Mouse (Mus musculus) right cerebral cortex, postnatal 4 days (tissue): Measurements from ENCODE around the gene Esr1.
"Not testable (repeated sequence)": the region's sequence is repeated elsewhere in the genome, so short reads cannot be mapped to it uniquely, and the experiment has no call there.

Experiments
- DNase-seq: peaks from one replicate; pipeline ENCODE4 v3.0.0-alpha.2; 2022

The Esr1 gene

GRCm38 (mm10) chr10:4709915-4710314, 98.5 kb downstream of the Esr1 start:
- DNase-seq: peak; percentile 44

GRCm38 (mm10) chr10:4711434-4711833, 100.0 kb downstream of the Esr1 start:
- DNase-seq: no peak

GRCm38 (mm10) chr10:4712061-4712908, 100.9 kb downstream of the Esr1 start:
- DNase-seq: peak; percentile 22

DNA sequence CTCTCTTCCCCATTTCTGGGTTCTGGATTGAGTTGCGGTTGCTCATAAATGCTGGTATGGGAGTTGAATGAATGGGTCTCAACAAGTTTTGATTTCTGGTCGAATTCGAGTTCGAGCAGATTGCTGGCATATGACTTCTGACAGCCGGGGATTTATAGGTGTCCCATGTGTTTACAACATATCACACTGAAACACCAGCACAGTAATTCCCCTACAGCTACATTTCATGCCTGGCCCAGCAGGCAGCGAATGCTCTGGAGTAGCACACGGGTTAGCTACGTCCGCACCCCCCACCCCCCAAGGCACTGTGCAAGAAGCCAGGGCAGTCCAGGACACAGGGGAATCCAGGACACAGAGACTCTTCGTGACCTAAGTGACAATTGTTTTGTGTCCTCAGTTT, 102.0 kb downstream of the Esr1 start:
- no peak for DNase-seq

- DNase-seq: no peak
Observed at GRCm38 (mm10) chr10:4724851-4725250, 113.5 kb downstream of the Esr1 start.

DNA sequence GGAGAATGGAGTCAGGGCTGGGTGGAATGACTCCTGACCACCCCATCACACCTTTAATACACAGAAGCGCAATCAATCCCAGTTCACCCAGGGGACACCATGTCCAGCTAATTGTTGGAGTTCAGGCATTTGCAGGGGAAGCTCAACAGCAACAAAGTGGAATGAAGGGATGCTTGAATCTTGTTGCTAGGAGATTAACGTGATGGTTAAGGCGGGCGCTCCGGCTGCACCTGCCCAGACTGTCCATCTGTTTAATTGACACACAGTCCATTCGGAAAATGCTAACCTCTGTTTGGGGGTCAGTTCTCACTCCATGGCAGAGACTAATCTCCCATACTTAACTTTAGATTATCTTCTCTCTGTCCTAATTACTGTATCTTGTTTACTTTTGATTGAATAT, 114.7 kb downstream of the Esr1 start:
- DNase-seq: no peak

DNA sequence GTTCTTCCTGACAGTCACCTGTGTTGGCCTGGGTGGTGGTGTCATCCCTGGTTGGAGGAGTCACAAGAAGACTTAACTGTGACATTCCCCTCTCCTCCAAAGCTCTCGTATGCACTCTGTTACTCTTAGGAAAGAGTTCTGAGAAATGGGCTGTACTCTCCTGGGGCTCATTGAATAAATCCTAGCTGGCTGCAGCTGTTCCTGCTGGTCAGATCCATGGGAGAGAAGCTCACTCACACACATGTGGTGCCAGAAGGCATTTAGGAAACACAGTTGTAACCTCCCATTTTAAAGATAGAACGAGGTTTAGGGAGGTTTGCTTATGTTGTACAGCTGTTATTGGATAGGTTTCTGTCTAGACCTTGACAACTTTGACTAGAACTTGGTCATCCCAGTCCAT, 120.9 kb downstream of the Esr1 start:
- DNase-seq: no peak

GRCm38 (mm10) chr10:4733987-4734386, 122.6 kb downstream of the Esr1 start:
- DNase-seq: no peak

- DNase-seq: no peak
Observed at GRCm38 (mm10) chr10:4734942-4735341, 123.5 kb downstream of the Esr1 start.

- no peak for DNase-seq
Observed at GRCm38 (mm10) chr10:4738311-4738710, 126.9 kb downstream of the Esr1 start.

GRCm38 (mm10) chr10:4751091-4751490, 139.7 kb downstream of the Esr1 start:
- DNase-seq: not testable (repeated sequence)

- DNase-seq: no peak
Observed at GRCm38 (mm10) chr10:4752977-4753376, 141.6 kb downstream of the Esr1 start.

DNA sequence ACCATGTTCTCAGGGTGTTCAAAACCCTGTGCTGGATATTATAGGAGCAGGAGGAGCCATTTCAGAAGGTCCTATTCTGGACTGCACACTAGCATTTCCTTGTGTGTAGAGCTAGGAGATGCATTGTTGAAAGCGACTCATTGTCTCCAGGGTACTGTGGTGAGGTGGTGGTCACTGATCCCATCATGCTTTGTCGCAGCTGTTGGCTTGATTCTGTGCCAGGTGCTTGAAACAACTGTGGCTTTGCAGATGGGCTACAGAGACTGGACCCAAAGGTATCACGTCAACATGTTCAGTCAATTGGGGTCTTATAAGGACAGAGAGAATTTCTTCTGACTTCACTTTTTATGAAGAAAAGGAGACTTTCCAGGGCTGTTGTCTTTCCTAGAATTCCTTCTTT, 164.1 kb downstream of the Esr1 start:
- DNase-seq: no peak

GRCm38 (mm10) chr10:4776007-4776713, 164.8 kb downstream of the Esr1 start:
- DNase-seq: no peak

DNA sequence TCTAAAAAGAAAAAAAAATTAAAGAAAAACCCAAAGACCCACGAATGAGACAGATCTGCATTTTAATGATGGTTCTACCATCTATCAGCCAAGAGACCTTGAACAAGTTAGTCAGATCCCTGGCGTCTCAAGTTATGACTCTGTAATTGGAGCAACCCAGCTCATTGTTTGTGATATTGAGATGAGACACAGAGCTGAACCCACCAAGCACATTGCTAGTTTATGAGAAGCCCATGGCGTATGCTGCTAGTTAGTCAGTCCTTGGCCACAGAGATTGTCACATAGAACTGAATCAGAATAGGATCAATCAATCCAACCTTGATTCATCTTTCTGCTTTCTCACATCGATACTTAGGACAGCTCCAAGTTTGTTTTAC, 165.3 kb downstream of the Esr1 start:
- DNase-seq: no peak

DNA sequence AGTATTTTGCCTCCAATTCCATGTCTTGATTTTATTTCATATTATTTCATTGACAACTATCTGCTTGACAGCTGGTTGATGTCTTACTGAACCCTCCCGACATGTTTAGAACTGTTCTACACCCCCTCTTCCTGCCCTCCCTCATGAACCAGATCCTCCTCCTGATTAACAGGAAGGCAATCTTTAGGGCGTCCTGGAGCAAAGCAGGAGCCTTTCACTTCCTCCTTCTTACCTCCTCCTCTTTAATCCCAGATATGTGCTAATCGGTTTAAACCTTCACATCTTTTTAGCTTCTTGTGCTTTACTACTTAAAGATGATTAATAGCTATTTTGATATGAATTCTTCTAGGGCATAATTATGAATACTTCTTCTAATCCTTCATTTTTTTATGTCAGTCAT, 166.6 kb downstream of the Esr1 start:
- no peak for DNase-seq

DNA sequence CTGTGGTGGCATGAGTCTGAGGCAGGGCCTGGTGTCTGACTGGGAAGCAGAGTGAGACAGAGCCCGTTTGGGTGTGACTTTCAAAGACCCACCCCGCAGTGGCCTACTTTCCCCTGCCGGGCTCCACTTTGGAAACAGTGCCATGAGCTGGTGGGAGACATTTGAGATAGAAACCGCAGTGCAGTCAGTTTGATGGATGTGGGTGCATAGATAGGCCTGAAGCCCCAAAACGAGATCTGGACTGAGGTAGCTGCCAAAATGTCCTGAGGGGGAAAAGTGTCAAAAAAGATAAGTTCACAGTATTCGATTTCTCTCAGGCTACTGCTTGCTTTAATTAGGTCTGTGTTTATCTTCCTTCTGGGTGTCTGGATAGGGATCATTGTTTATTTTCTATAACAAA, 169.5 kb downstream of the Esr1 start:
- DNase-seq: no peak

GRCm38 (mm10) chr10:4787003-4787628, 175.7 kb downstream of the Esr1 start:
- no peak for DNase-seq

- DNase-seq: no peak
Observed at GRCm38 (mm10) chr10:4798268-4798808, 186.9 kb downstream of the Esr1 start.

DNA sequence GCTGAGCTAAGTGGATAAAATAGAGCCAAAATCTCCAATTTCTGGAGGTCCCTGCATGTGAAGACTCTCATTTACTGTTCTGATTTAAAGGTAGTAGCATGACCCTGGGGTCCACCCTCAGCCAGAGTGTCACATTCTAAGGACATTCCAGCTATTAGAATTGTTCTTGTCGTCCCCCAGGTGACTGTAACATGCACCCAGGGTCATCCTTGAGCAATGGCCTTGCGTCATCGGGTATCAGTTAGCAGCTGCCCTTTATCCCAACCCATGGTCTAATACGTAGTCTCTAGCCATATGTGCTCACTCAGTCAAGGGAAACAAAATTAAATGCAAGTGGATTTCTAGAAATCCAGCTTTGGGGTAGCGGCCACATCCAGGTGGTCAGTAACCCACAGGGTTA, 213.0 kb downstream of the Esr1 start:
- DNase-seq: no peak

- no peak for DNase-seq
Observed at GRCm38 (mm10) chr10:4830592-4830991, 219.2 kb downstream of the Esr1 start.

GRCm38 (mm10) chr10:4838099-4838498, 226.7 kb downstream of the Esr1 start:
- no peak for DNase-seq

DNA sequence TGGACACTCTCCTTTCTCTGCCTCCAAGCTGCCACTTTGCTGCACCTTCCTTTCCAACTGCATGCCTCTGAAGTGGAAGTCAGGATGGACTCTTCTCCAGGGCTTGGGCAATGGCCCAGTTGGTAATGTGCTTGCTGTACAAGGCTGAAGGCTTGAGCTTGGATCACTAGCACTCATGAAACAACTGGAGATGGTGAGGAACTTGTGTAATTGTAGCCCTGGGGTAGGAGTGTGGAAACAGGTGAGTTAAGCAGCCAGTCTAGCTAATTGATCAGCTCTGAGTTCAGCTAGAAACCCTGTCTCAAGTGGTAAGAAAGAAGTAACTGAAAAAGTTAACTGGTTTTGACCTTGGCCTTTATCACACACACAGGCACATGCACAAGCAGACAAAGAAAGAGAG, 229.6 kb downstream of the Esr1 start:
- no peak for DNase-seq

GRCm38 (mm10) chr10:4847523-4847922, 236.1 kb downstream of the Esr1 start:
- DNase-seq: no peak
